Comparison of ENCODE assay signal across 8 mouse cellular contexts in genomic region chr11:78159096-78159495, GRCm38 (mm10). TPM values are rescaled to one million over a fixed set of nuclear protein-coding genes. Genes with fewer than 3 reads are reported as not detected.
DNase-seq lines count a peak whose midpoint lies in the region; ATAC-seq lines count a peak whose summit lies in the region.

No protein-coding gene starts in this region.

- no peaks in the 10 kb centered on the region for H3K27me3 ChIP-seq in intestine, embryonic 16.5 days (replicated peaks; ENCODE audit: control insufficient read depth, insufficient read depth, low read length)
- H3K27me3 ChIP-seq in limb, embryonic 10.5 days (ENCODE audit: low read depth, poor library complexity, severe bottlenecking) = no peaks in the 10 kb centered on the region
- H3K27me3 ChIP-seq in midbrain, embryonic 13.5 days = no peaks in the 10 kb centered on the region

- DNase-seq in right cerebral cortex, adult 18-20 months = peak; percentile 82
- no peak for DNase-seq in right cerebral cortex, postnatal 36 days (ENCODE audit: low spot score in 2 of 2)
- DNase-seq in embryo, embryonic 10 days (ENCODE audit: low spot score) = peak; percentile 89
- peak; percentile 73 for DNase-seq in limb, embryonic 10.5 days (ENCODE audit: low spot score)
- DNase-seq in spleen, adult 12 weeks (ENCODE audit: low spot score) = peak; percentile 72

- H3K27ac ChIP-seq in intestine, embryonic 16.5 days (ENCODE audit: low read length) = no peak overlapping the region
- no peak overlapping the region for H3K27ac ChIP-seq in limb, embryonic 10.5 days
- H3K27ac ChIP-seq in midbrain, embryonic 13.5 days = peak overlapping the region; percentile 44; the same call in 1 of the 2 replicates

- peaks cover 28% of the 10 kb centered on the region for H3K36me3 ChIP-seq in intestine, embryonic 16.5 days (ENCODE audit: control insufficient read depth, insufficient read depth, low read length)
- peaks cover 100% of the 10 kb centered on the region for H3K36me3 ChIP-seq in limb, embryonic 10.5 days
- H3K36me3 ChIP-seq in midbrain, embryonic 13.5 days = peaks cover 84% of the 10 kb centered on the region

- ATAC-seq in granulocyte monocyte progenitor cell, adult 5-6 weeks (replicated peaks; ENCODE audit: poor library complexity, severe bottlenecking) = peak; percentile 94
- peak; percentile 58 for ATAC-seq in intestine, embryonic 16.5 days
- ATAC-seq in midbrain, embryonic 13.5 days = peak; percentile 35

- no peaks in the 10 kb centered on the region for H3K9me3 ChIP-seq in intestine, embryonic 16.5 days (ENCODE audit: control insufficient read depth, low read length)
- H3K9me3 ChIP-seq in limb, embryonic 10.5 days (replicated peaks) = no peaks in the 10 kb centered on the region
- H3K9me3 ChIP-seq in midbrain, embryonic 13.5 days = no peaks in the 10 kb centered on the region

- no peak overlapping the region for H3K4me2 ChIP-seq in intestine, embryonic 16.5 days (ENCODE audit: low read depth, low read length)
- H3K4me2 ChIP-seq in midbrain, embryonic 13.5 days (replicated peaks) = no peak overlapping the region

- 0 out of 2 replicates have a peak overlapping the region, but pooled peaks have one; percentile 29 for H3K9ac ChIP-seq in intestine, embryonic 16.5 days (ENCODE audit: low read depth, low read length)
- H3K9ac ChIP-seq in midbrain, embryonic 13.5 days (replicated peaks) = no peak overlapping the region

- no peak overlapping the region for H3K4me3 ChIP-seq in intestine, embryonic 16.5 days (ENCODE audit: low read length)
- H3K4me3 ChIP-seq in limb, embryonic 10.5 days = peak overlapping the region; percentile 0; the same call in 1 of the 2 replicates
- H3K4me3 ChIP-seq in midbrain, embryonic 13.5 days (replicated peaks) = no peak overlapping the region

- H3K4me1 ChIP-seq in intestine, embryonic 16.5 days (ENCODE audit: control insufficient read depth, insufficient read depth, low read length) = peaks cover 29% of the 10 kb centered on the region
- peaks cover 35% of the 10 kb centered on the region for H3K4me1 ChIP-seq in limb, embryonic 10.5 days
- peaks cover 43% of the 10 kb centered on the region for H3K4me1 ChIP-seq in midbrain, embryonic 13.5 days (replicated peaks)

- 12% methylated on average over 2 of the region's 2 CpGs for WGBS in intestine, embryonic 16.5 days
- WGBS in limb, embryonic 10.5 days = 40% methylated on average over 2 of the region's 2 CpGs
- WGBS in midbrain, embryonic 13.5 days = 28% methylated on average over 2 of the region's 2 CpGs

RNA-seq across cellular contexts. Expression of gene Traf4, which starts 6.3 kb away (rescaled TPM):
- 4.9 and 7.3 TPM in 2 replicates for total RNA-seq in granulocyte monocyte progenitor cell, adult 5-6 weeks (2014; fragmentation: Nextera tagmentation)
- 2.8 and 3.6 TPM in 2 replicates for total RNA-seq in granulocyte monocyte progenitor cell, adult 5-6 weeks (2017)
- polyA plus RNA-seq in intestine, embryonic 16.5 days (2015; fragmentation: Nextera tagmentation; extraction: Ambion mirVana) = 73.9 and 79.8 TPM in 2 replicates
- 178 and 181 TPM in 2 replicates for polyA plus RNA-seq in limb, embryonic 10.5 days (2016; fragmentation: Nextera tagmentation; extraction: Ambion mirVana)
- 120 and 139 TPM in 2 replicates for polyA plus RNA-seq in midbrain, embryonic 13.5 days (2015; fragmentation: Nextera tagmentation; extraction: Ambion mirVana)

RNA-seq across cellular contexts. Expression of gene Nek8, which starts 17.4 kb away (rescaled TPM):
- total RNA-seq in granulocyte monocyte progenitor cell, adult 5-6 weeks (2014; fragmentation: Nextera tagmentation) = 3.5 and 14.4 TPM in 2 replicates
- 5.8 and 6.1 TPM in 2 replicates for total RNA-seq in granulocyte monocyte progenitor cell, adult 5-6 weeks (2017)
- 14.9 and 17.1 TPM in 2 replicates for polyA plus RNA-seq in intestine, embryonic 16.5 days (2015; fragmentation: Nextera tagmentation; extraction: Ambion mirVana)
- polyA plus RNA-seq in limb, embryonic 10.5 days (2016; fragmentation: Nextera tagmentation; extraction: Ambion mirVana) = 17.3 and 19.9 TPM in 2 replicates
- 4.7 and 5.2 TPM in 2 replicates for polyA plus RNA-seq in midbrain, embryonic 13.5 days (2015; fragmentation: Nextera tagmentation; extraction: Ambion mirVana)

RNA-seq across cellular contexts. Expression of gene Tlcd1, which starts 17.4 kb away (rescaled TPM):
- total RNA-seq in granulocyte monocyte progenitor cell, adult 5-6 weeks (2014; fragmentation: Nextera tagmentation) = 1.1 and 3.5 TPM in 2 replicates
- total RNA-seq in granulocyte monocyte progenitor cell, adult 5-6 weeks (2017) = 2.9 and 4.1 TPM in 2 replicates
- polyA plus RNA-seq in intestine, embryonic 16.5 days (2015; fragmentation: Nextera tagmentation; extraction: Ambion mirVana) = 39.5 and 44.2 TPM in 2 replicates
- polyA plus RNA-seq in limb, embryonic 10.5 days (2016; fragmentation: Nextera tagmentation; extraction: Ambion mirVana) = 10.0 and 13.1 TPM in 2 replicates
- polyA plus RNA-seq in midbrain, embryonic 13.5 days (2015; fragmentation: Nextera tagmentation; extraction: Ambion mirVana) = 5.0 and 5.9 TPM in 2 replicates

RNA-seq across cellular contexts. Expression of gene Rpl23a, which starts 24.3 kb away (rescaled TPM):
- total RNA-seq in granulocyte monocyte progenitor cell, adult 5-6 weeks (2014; fragmentation: Nextera tagmentation) = 5,451 and 5,560 TPM in 2 replicates
- total RNA-seq in granulocyte monocyte progenitor cell, adult 5-6 weeks (2017) = 3,079 and 3,080 TPM in 2 replicates
- 1,166 and 1,241 TPM in 2 replicates for polyA plus RNA-seq in intestine, embryonic 16.5 days (2015; fragmentation: Nextera tagmentation; extraction: Ambion mirVana)
- polyA plus RNA-seq in limb, embryonic 10.5 days (2016; fragmentation: Nextera tagmentation; extraction: Ambion mirVana) = 1,157 and 1,293 TPM in 2 replicates
- 934 and 937 TPM in 2 replicates for polyA plus RNA-seq in midbrain, embryonic 13.5 days (2015; fragmentation: Nextera tagmentation; extraction: Ambion mirVana)

RNA-seq across cellular contexts. Expression of gene Rab34, which starts 29.1 kb away (rescaled TPM):
- total RNA-seq in granulocyte monocyte progenitor cell, adult 5-6 weeks (2014; fragmentation: Nextera tagmentation) = 6.1 and 7.2 TPM in 2 replicates
- total RNA-seq in granulocyte monocyte progenitor cell, adult 5-6 weeks (2017) = 1.5 and 3.6 TPM in 2 replicates
- 71.0 and 73.4 TPM in 2 replicates for polyA plus RNA-seq in intestine, embryonic 16.5 days (2015; fragmentation: Nextera tagmentation; extraction: Ambion mirVana)
- polyA plus RNA-seq in limb, embryonic 10.5 days (2016; fragmentation: Nextera tagmentation; extraction: Ambion mirVana) = 139 and 141 TPM in 2 replicates
- 42.0 and 43.4 TPM in 2 replicates for polyA plus RNA-seq in midbrain, embryonic 13.5 days (2015; fragmentation: Nextera tagmentation; extraction: Ambion mirVana)

Comparison
In these comparisons a context has a peak if more than half of its experiments do, and no peak if none do; other contexts are left out.
1. DNase-seq: peak in right cerebral cortex, adult 18-20 months (single experiment), embryo, embryonic 10 days (single experiment), limb, embryonic 10.5 days (single experiment) and spleen, adult 12 weeks (single experiment); none in right cerebral cortex, postnatal 36 days (0 of 2).
2. ATAC-seq: peak in every context shown above with its lines; median percentile 94 in granulocyte monocyte progenitor cell, adult 5-6 weeks; 58 in intestine, embryonic 16.5 days; 35 in midbrain, embryonic 13.5 days.